Mouse (Mus musculus) cerebellum, postnatal 25 days (tissue): ENCODE measurements around the gene Yod1.
A peak's percentile ranks its signal among the peaks of the same experiment; 100 is the strongest.

Source experiments
- DNase-seq, 2 experiments: peaks; one replicate each; pipeline ENCODE4 v3.0.0; 2021; ENCODE audit warnings: mixed read lengths in 2 of 2

Gene Yod1

GRCm38 (mm10) chr1:130732706-130733658, 15.9 kb downstream of the Yod1 start:
- DNase-seq: no peak

GRCm38 (mm10) chr1:130733671-130734070, 16.5 kb downstream of the Yod1 start:
- no peak for DNase-seq

GRCm38 (mm10) chr1:130734452-130734851, 17.3 kb downstream of the Yod1 start:
- DNase-seq: no peak

- no peak for DNase-seq
Observed at GRCm38 (mm10) chr1:130734852-130735251, 17.7 kb downstream of the Yod1 start.

GRCm38 (mm10) chr1:130737411-130737881, 20.3 kb downstream of the Yod1 start:
- DNase-seq: no peak

GRCm38 (mm10) chr1:130737916-130738315, 20.8 kb downstream of the Yod1 start:
- no peak for DNase-seq

GRCm38 (mm10) chr1:130738551-130739106, 21.5 kb downstream of the Yod1 start:
- no peak for DNase-seq

GRCm38 (mm10) chr1:130739636-130740035, 22.5 kb downstream of the Yod1 start:
- DNase-seq: no peak

GRCm38 (mm10) chr1:130740227-130740648, 23.1 kb downstream of the Yod1 start:
- peak; percentile 81 to 90 for DNase-seq

GRCm38 (mm10) chr1:130740781-130741720, 23.9 kb downstream of the Yod1 start:
- peak; percentile 19 to 31 for DNase-seq

GRCm38 (mm10) chr1:130742201-130742600, 25.1 kb downstream of the Yod1 start:
- DNase-seq: no peak

GRCm38 (mm10) chr1:130743775-130744174, 26.6 kb downstream of the Yod1 start:
- DNase-seq: no peak

GRCm38 (mm10) chr1:130744217-130744616, 27.1 kb downstream of the Yod1 start:
- DNase-seq: no peak

- DNase-seq: no peak
Observed at GRCm38 (mm10) chr1:130744961-130745360, 27.8 kb downstream of the Yod1 start.

GRCm38 (mm10) chr1:130745591-130745990, 28.5 kb downstream of the Yod1 start:
- no peak for DNase-seq

GRCm38 (mm10) chr1:130746819-130747218, 29.7 kb downstream of the Yod1 start:
- DNase-seq: no peak

GRCm38 (mm10) chr1:130759689-130760088, 42.6 kb downstream of the Yod1 start:
- no peak for DNase-seq

- DNase-seq: no peak
Observed at GRCm38 (mm10) chr1:130761597-130761996, 44.5 kb downstream of the Yod1 start.

- DNase-seq: no peak
Observed at GRCm38 (mm10) chr1:130762045-130762760, 45.1 kb downstream of the Yod1 start.

GRCm38 (mm10) chr1:130764027-130764461, 46.9 kb downstream of the Yod1 start:
- no peak for DNase-seq

GRCm38 (mm10) chr1:130767066-130767465, 49.9 kb downstream of the Yod1 start:
- DNase-seq: peak in 1 of 2 experiments; percentile 15

- DNase-seq: no peak
Observed at GRCm38 (mm10) chr1:130769925-130770324, 52.8 kb downstream of the Yod1 start.
